Mouse (Mus musculus): Measurements from ENCODE around the gene Gcsam.

Gcsam gene

GRCm38 (mm10) chr16:45653009-45653933 lies 43.1 kb downstream of the Gcsam start:
- no peak for DNase-seq

- DNase-seq: peak; percentile 62
These were observed 43.8 kb downstream of the Gcsam start, which contains the start of gene BC016579 for GRCm38 (mm10) chr16:45653934-45654332. Gene BC016579, minus strand, starts transcription at chr16:45654068.

- DNase-seq: no peak
These were observed 44.3 kb downstream of the Gcsam start for GRCm38 (mm10) chr16:45654465-45654864.

DNA sequence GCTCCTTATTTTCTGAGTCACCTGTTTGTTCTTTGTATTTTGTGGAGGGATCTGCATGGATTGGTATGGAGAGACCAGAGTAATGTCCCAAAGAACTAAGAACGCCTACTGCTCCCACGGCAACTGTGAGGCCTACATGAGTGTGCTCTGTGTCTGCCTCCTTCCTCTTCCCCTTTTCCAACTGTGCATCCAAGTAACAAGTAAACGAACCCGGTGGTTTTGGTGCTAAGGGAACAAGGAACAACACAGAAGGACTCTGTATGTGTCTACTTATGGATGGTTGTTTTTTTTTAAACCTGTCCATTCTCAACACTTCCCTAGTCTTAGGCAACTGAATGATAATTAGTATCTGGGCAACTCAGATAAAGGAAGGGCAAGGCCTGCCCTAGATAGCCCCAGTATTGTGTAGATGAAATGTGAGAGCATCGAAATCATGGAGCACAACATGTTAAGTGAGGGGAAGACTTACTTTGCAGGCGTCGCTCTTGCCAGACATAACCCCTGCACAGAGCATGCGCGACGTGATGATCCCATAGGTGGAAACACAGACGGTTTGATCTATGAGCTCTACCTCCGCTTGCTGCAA lies 47.5 kb downstream of the Gcsam start:
- no peak for DNase-seq

DNA sequence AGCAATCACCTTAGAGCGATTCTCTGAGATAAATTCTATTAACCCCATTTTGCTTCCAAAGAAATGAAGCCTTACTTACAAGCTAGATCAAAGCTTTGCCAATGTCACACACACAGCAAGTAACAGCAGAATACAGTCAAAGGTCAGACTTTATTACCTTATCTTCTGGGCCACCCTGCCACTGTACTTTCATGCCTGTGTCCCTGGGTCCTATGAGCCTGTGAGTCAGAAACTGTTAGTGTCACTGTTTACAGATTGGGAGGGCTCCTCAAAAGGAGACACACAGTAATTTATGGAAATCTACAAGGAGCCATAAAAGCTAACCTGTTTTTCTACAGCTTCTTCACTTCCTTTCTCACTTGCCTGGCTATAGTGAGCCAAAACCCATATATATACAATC lies 48.1 kb downstream of the Gcsam start:
- no peak for DNase-seq

DNA sequence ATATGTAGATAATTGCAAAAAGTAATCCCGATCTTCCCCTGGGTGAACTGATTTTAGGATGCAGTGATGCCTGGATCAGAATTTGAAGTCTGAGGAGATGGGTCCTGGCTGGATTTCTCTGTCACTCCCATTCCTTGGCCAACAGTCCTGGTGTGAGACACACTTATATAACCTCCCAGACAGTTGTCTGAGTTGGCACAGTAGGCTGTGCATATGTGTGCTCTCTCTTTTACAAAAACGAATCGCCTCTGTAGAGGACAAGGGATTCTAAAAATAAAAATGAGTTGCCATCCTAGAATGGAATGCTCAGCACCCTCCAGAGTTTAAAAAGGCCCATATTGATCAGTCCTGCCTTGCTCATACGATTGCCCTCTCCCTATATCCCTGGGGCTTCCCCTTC lies 49.4 kb downstream of the Gcsam start:
- DNase-seq: no peak

GRCm38 (mm10) chr16:45662381-45662780 lies 52.2 kb downstream of the Gcsam start:
- DNase-seq: no peak

DNA sequence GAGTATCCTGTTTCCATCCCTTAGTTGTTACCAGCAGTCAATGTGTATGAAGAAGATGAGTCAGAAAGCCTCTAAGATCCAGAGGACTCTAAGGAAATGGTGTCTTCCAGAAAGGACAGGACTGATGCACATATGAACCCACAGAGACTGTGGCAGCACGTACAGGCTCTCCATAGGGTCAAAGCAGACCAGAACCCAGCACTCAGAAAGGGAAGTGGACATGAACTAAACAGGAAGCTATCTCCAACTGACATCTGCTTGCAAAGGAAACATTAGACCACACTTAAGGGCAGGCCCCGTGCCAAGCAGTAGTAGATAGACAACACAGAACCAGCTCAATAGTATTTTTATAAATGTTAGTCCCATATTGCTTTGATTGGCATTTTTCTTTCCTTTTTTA lies 56.0 kb downstream of the Gcsam start:
- DNase-seq: no peak

DNA sequence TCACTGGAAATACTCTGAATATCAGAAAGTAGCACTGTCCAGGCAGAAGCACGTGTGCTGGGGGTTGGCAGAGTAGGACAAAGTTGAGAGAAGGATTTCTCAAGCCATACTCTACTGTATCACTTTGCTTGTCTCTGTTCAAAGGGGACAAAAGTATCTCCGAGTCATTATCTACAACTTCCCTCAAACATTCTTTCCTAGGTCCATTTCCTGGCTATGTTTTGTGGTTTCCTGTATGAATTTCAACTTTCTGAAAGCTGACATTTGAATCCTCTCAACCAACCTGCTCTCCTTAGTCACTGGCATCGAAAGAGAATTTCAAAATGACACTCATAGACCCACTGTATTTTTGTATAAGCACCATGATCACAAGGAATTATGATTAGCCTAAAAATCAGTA lies 58.0 kb downstream of the Gcsam start:
- DNase-seq: no peak

- DNase-seq: no peak
These were observed 59.8 kb downstream of the Gcsam start for GRCm38 (mm10) chr16:45670005-45670404.

Data from kidney, postnatal 10 days (tissue).